Mouse (Mus musculus): ENCODE results near the gene Cep97.
A peak's percentile ranks its signal among the peaks of the same experiment; 100 is the strongest.
"Not testable (repeated sequence)": the region's sequence is repeated elsewhere in the genome, so short reads cannot be mapped to it uniquely, and the experiment has no call there.

The Cep97 gene

DNA sequence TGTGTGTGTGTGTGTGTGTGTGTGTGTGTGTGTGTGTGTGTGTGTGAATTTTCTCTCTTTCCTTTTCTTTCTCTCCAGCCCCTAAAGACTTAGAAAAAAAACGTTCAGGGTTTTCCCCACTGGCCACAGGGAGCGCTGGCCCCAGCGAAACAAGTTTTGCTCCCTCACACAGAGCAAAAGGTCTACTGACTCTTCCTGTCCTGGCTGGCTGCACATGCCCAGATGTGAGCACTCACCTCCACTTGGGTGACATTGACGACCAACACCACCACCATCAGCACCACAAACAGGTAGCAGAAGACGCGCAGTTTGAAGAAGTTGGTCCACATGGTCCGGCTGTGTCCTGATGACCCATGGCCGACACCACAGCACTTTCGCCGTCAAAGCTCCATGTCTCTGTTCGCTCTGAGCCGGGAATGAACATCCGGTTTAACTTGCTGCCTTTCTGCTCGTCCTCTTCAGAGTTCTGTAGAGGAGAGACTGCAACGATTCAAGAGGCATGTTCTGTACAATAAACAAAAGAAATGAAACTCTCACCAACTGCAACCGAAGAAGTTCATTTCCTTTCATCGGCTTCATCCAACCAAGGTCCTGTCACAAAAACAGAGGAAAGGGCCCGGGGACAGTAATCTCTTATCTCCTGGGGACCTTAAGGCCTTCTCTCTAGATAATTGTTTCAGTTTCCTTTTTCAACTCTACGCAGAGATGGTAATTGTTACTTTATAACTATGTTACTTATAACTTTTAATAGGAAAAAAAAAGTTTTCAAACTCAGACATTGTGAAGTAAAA, 44.1 kb downstream of the Cep97 start:
- no peak for DNase-seq (ENCODE audit: low spot score)

GRCm38 (mm10) chr16:55889451-55889850, 45.2 kb downstream of the Cep97 start:
- DNase-seq (ENCODE audit: low spot score) = no peak

- DNase-seq (ENCODE audit: low spot score) = no peak
These were observed 46.1 kb downstream of the Cep97 start for GRCm38 (mm10) chr16:55888584-55888960.

- no peak for DNase-seq (ENCODE audit: low spot score)
These were observed 46.7 kb downstream of the Cep97 start for GRCm38 (mm10) chr16:55887814-55888583.

DNA sequence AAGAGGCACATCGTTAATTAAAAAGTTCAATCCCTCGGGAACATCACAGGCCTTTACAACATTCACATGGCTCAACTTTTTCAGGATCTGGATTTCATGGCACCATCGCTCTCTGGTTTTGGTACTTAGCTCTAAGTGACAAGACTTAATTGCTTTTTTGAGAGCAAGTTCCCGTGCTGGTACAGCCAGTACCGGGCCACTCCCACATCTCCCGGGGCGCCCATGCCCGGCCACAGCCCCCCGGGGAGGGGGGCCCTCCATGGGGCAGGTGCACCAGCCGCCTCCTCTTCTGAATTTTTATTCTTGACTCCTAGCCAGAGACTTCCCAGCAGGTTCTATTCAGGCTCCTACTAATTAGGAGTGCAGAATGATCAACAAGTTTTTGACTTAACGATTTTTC, 50.4 kb downstream of the Cep97 start:
- no peak for DNase-seq (ENCODE audit: low spot score)

DNA sequence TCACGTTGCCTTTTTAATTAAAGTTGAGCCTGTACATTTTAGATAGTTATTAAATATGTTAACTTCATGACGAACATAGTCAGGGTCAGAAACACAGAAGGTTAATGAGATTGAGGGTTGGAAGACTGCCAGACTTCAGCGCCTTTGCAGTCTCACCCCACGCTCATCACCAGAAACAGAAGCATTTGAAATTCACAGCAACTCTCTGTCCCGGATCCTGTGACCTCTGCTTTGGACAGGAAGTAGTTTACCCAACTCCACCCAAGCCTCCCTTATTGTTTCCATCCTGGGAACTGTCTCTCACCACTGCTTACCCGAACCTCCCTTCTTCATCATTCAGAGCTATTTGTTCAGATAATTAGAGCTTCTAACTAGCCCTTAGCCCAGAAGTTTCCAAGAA, 58.6 kb downstream of the Cep97 start:
- DNase-seq (ENCODE audit: low spot score) = no peak

- no peak for DNase-seq (ENCODE audit: low spot score)
These were observed 70.8 kb downstream of the Cep97 start for GRCm38 (mm10) chr16:55863832-55864231.

GRCm38 (mm10) chr16:55863149-55863815, 71.4 kb downstream of the Cep97 start:
- peak; percentile 21 for DNase-seq (ENCODE audit: low spot score)

DNA sequence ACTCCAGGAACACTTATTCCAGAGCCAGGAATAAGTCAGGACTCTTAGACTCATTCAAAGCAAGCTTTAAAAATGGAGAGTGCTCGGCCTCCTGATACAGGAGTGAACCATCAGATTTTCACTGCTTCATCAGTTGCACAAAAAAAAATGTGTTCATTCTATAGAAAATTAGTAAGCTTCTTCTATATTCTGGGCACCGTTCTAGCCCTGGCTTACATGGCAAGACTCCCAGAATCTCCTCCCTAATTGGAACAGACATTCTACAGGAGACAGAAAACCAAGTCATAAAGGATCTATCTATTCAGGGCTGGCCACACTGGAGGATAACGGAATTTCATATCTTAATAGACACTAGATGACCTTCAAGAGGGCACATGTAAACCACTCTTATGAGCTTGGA, 73.6 kb downstream of the Cep97 start:
- DNase-seq (ENCODE audit: low spot score) = no peak

GRCm38 (mm10) chr16:55859421-55859820, 75.2 kb downstream of the Cep97 start:
- not testable (repeated sequence) for DNase-seq (ENCODE audit: low spot score)

DNA sequence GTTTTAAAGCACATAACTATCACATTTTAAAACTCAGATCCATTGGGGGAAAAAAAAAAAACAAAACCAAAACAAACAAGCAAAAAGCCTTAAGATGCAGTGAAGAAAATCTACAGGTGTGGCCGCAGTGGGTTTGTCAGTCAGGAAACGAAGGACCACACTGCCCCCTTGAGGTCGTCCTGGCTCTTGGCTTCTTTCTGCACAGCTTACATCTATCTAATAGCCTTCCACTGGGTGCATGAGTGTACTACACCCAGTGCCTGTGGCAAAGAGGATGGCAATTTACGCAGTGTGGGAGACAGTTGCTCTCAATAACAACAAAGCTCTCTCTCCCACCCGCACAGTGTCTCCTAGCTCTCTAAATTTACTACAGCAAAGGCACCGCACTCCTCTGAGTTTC, 76.2 kb downstream of the Cep97 start:
- DNase-seq (ENCODE audit: low spot score) = peak; percentile 17

GRCm38 (mm10) chr16:55852943-55853727, 81.5 kb downstream of the Cep97 start:
- peak; percentile 13 for DNase-seq (ENCODE audit: low spot score)

DNA sequence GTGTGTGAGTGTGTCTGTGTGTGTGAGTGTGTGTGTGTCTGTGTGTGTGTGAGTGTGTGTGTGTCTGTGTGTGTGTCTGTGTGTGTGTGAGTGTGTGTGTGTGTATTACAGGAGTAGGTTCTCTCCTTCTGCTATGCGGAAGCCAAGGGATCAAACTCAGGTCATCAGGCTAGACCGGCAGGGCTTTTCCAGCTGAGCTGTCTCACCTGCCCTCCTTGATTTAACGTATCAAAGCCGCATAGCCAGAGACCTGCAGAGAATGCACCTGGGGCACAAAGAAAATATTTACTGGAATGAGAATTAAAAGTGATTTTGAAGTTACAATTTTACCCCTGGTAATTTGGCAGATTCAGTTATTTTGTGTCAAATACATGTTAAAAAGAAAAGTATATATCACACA, 82.1 kb downstream of the Cep97 start:
- no peak for DNase-seq (ENCODE audit: low spot score)

GRCm38 (mm10) chr16:55850485-55850884, 84.2 kb downstream of the Cep97 start:
- no peak for DNase-seq (ENCODE audit: low spot score)
